Mouse (Mus musculus): ENCODE results near the gene Reep1.
"Not testable (repeated sequence)": the region's sequence is repeated elsewhere in the genome, so short reads cannot be mapped to it uniquely, and the experiment has no call there.

The Reep1 gene

DNA sequence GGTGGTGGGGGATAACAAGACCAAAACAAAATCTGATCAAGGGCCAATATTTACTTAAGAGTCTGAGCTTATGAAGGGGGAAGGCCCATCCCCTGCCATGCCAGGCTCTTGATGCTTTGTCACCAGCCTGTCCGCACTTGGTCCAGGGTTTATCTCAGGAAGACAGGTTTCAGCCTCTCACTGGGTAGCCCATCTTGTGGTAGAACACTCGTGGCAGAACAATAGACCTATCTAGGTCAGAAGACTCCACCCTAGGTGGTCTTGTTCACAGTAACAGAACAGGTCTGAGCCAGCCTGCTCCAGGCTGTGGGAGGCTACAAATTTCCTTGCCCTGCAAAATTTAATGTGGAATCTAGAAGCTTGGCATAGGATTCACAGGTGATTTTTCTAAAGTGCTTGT lies 129.4 kb downstream of the Reep1 start:
- in situ Hi-C loops (cut with MboI, MseI), result no loop called here

DNA sequence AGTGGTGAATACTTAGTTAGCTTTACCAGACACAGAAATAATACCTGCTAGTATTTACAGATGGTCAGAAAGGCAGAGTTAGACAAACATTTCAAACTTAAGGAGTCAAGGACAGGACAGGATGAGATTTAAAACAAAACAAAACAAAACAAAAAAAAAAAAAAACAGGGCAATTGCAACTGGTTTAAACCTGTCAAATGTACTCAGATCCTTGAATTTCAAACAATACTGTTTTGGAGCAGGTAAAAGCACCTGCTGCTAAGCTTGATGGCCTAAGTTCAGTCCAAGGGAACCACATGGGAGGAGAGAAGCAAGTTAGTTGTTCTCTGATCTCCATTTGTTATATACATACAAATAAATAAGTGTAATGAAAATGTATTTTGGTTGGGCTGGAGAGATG lies 132.5 kb downstream of the Reep1 start:
- in situ Hi-C loops (cut with MboI, MseI), result loop anchor here (5.0 kb wide), 1 partner anchor 67 kb away; the partner anchor contains the start of genes Polr1a and Ptcd3

DNA sequence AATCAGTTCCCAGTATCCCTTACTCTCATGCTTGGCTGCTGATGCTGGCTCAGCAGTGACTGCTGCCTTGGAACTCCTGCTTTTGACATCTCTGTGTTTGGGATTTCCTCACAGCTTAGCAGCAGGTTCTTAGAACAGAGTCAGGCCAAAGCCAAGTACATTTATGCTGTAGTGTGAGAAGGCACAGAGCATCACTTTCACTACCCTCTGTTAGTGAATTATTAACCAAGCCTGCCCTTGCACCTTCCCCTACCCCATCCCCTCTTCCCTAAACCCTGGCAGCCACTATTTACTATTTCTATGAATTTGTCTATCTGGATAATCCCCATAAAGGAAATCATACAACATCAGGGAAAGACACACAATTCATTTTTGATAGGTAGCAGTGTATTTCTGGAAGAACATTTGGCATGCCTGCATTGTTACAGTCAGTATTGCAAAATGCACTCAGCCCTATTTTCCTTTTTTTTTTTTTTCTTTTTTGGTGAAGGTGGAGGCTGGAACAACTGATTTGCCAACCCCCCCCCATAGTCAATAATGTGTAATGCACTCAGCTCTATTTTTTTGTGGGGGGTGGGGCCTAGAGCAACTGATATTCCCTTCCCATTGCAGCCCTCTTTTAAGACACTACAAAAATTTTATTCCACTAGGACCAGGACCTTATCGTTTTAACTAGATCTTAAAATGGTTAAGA lies 133.4 kb downstream of the Reep1 start:
- in situ Hi-C loops (cut with MboI, MseI), result loop anchor here (5.0 kb wide), 1 partner anchor 67 kb away; the partner anchor contains the start of genes Polr1a and Ptcd3

DNA sequence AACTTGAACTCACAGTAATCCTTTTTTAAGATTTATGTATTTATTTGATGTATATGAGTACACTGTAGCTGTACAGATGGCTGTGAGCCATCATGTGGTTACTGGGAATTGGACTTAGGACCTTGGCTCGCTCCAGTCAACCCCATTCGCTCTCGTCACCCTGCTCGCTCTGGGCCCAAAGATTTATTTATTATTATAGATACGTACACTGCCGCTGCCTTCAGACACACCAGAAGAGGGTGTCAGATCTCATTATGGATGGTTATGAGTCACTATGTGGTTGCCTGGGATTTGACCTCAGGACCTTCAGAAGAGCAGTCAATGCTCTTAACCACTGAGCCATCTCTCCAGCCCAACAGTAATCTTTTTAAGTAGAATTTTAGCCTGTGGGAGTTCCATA lies 139.5 kb downstream of the Reep1 start:
- in situ Hi-C loops (cut with MboI, MseI), result not testable (repeated sequence)
